In the genomic region with DNA sequence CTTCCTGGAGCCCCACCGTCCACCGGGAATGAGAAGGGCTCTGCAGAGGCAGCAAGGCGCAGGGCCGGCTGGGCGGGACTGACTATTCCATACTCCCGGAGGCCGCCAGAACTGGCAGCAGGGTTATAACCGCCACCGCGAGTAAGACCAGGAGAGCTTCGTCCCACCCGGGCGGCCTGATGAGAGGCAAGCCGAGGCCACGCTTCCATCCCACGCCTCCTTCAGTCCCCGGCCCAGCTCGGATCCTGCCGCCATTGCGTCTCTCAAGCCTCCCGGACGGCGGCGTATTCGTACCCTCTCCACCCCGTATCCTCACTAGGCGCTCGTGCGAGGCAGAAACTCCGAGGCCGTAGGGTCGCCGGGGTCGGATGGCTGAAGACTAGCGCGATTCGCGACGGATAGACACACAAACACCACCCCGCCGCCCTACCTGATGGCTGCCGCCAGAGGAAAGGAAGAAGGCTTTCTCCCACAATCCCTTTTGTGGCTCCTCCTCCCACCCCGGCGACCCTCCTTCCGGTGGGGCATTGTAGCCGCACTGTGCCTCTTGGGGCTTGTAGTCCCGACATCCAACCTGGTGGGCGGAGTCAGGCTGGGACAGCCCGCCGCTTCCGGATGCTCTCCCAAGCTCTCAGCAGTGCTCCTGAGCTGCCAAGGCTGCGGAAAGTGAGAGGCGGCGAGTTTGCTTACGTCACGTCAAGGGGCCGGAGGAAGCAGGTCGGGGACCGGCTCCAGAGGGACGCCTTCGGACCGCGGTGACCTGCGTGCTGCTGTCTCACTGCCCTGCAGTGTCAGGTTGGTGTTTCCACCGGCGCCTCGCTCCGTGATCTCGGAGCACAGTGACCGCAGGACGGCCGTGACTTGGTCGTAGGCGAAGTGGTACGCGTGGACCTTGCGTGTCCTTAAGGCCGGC, we compare ENCODE assay signal across 8 mouse cellular contexts. TPM values are rescaled to one million over a fixed set of nuclear protein-coding genes. Genes with fewer than 3 reads are reported as not detected.
A peak's percentile ranks its signal among the peaks of the same experiment; 100 is the strongest.
DNase-seq lines count a peak whose midpoint lies in the region; ATAC-seq and TF ChIP-seq lines count a peak whose summit lies in the region.

Nkiras1 (plus strand) TSS at position 608 of the 913 bp plus-strand sequence.
Rpl15 (minus strand) TSS at position 863 of the 913 bp plus-strand sequence.

- no peaks in the 10 kb centered on the region for H3K27me3 ChIP-seq in E14TG2a.4 (ENCODE audit: insufficient read depth, low read length)
- H3K27me3 ChIP-seq in forebrain, embryonic 12.5 days = no peaks in the 10 kb centered on the region
- H3K27me3 ChIP-seq in heart, postnatal 0 days (ENCODE audit: control insufficient read depth, insufficient read depth, low read length) = no peaks in the 10 kb centered on the region
- H3K27me3 ChIP-seq in liver, embryonic 16.5 days (ENCODE audit: control insufficient read depth, insufficient read depth, low read depth, low read length) = no peaks in the 10 kb centered on the region
- no peaks in the 10 kb centered on the region for H3K27me3 ChIP-seq in neural tube, embryonic 13.5 days
- H3K27me3 ChIP-seq in testis, adult 2 months (ENCODE audit: control insufficient read depth, insufficient read depth, low read length) = no peaks in the 10 kb centered on the region

- peak within 1 kb of the TSS; percentile 97 for H3K9ac ChIP-seq in forebrain, embryonic 12.5 days
- H3K9ac ChIP-seq in heart, postnatal 0 days (replicated peaks; ENCODE audit: low read depth, low read length) = peak within 1 kb of the TSS; percentile 78
- H3K9ac ChIP-seq in liver, embryonic 16.5 days (ENCODE audit: low read depth, low read length) = peak within 1 kb of the TSS; percentile 89
- peak within 1 kb of the TSS; percentile 98 for H3K9ac ChIP-seq in neural tube, embryonic 13.5 days

- H3K4me2 ChIP-seq in forebrain, embryonic 12.5 days = peak within 1 kb of the TSS; percentile 72
- peak within 1 kb of the TSS; percentile 81 for H3K4me2 ChIP-seq in heart, postnatal 0 days (ENCODE audit: low read depth, low read length)
- H3K4me2 ChIP-seq in liver, embryonic 16.5 days (ENCODE audit: low read depth, low read length) = peak within 1 kb of the TSS; percentile 81
- H3K4me2 ChIP-seq in neural tube, embryonic 13.5 days = peak within 1 kb of the TSS; percentile 77

- peak; percentile 97 for DNase-seq in c-Kit-positive CD71-positive TER-119-positive erythroid progenitor cells, embryonic 14.5 days (ENCODE audit: low spot score)
- peak; percentile 99 for DNase-seq in heart, postnatal 0 days (ENCODE audit: low spot score)
- DNase-seq in kidney, postnatal 4 days = peak; percentile 98 to 99

- ATAC-seq in forebrain, embryonic 12.5 days (ENCODE audit: low FRiP score) = peak; percentile 99
- ATAC-seq in heart, postnatal 0 days (ENCODE audit: insufficient read depth, low read depth) = peak; percentile 100
- peak; percentile 99 for ATAC-seq in liver, embryonic 16.5 days (ENCODE audit: low read depth)
- ATAC-seq in neural tube, embryonic 13.5 days (ENCODE audit: low read depth) = peak; percentile 99

- peak within 1 kb of the TSS; percentile 70 for H3K27ac ChIP-seq in forebrain, embryonic 12.5 days
- peak within 1 kb of the TSS; percentile 86 for H3K27ac ChIP-seq in heart, postnatal 0 days (ENCODE audit: low read depth)
- H3K27ac ChIP-seq in liver, embryonic 16.5 days (ENCODE audit: low read length) = peak within 1 kb of the TSS; percentile 88
- peak within 1 kb of the TSS; percentile 89 for H3K27ac ChIP-seq in neural tube, embryonic 13.5 days (replicated peaks)
- peak within 1 kb of the TSS; percentile 87 for H3K27ac ChIP-seq in testis, adult 2 months (ENCODE audit: control insufficient read depth, insufficient read depth, low read depth, low read length)

- no peak for TF ChIP-seq EP300 in heart, postnatal 0 days (IDR thresholded peaks at IDR 0.05; ENCODE audit: low read depth)

- no peak for TF ChIP-seq CTCF in E14TG2a.4 (conservative IDR thresholded peaks at IDR 0.05; ENCODE audit: low read length)
- no peak; the same call in 1 of the 2 replicates for TF ChIP-seq CTCF in heart, postnatal 0 days (IDR thresholded peaks at IDR 0.05; ENCODE audit: low read depth)
- no peak for TF ChIP-seq CTCF in testis, adult 2 months (IDR thresholded peaks at IDR 0.05; ENCODE audit: control insufficient read depth, insufficient read depth, insufficient replicate concordance, low read depth, low read length)

- peaks cover 6% of the 10 kb centered on the region; the same call in 1 of the 2 replicates for H3K4me1 ChIP-seq in E14TG2a.4 (replicated peaks; ENCODE audit: low read depth, low read length)
- peaks cover 18% of the 10 kb centered on the region for H3K4me1 ChIP-seq in forebrain, embryonic 12.5 days
- H3K4me1 ChIP-seq in heart, postnatal 0 days (ENCODE audit: control insufficient read depth, insufficient read depth) = peaks cover 11% of the 10 kb centered on the region; the same call in 1 of the 2 replicates
- H3K4me1 ChIP-seq in liver, embryonic 16.5 days (ENCODE audit: control insufficient read depth, low read depth, low read length) = peaks cover 9% of the 10 kb centered on the region
- peaks cover 33% of the 10 kb centered on the region for H3K4me1 ChIP-seq in neural tube, embryonic 13.5 days (replicated peaks)
- peaks cover 4% of the 10 kb centered on the region for H3K4me1 ChIP-seq in testis, adult 2 months (ENCODE audit: control insufficient read depth, insufficient read depth, low read length)

- peaks cover 7% of the 10 kb centered on the region; the same call in 1 of the 2 replicates for H3K9me3 ChIP-seq in E14TG2a.4 (ENCODE audit: low read length)
- no peaks in the 10 kb centered on the region for H3K9me3 ChIP-seq in forebrain, embryonic 12.5 days
- H3K9me3 ChIP-seq in heart, postnatal 0 days (replicated peaks; ENCODE audit: control insufficient read depth, low read length) = no peaks in the 10 kb centered on the region
- H3K9me3 ChIP-seq in liver, embryonic 16.5 days (replicated peaks; ENCODE audit: control insufficient read depth, low read length) = no peaks in the 10 kb centered on the region
- no peaks in the 10 kb centered on the region for H3K9me3 ChIP-seq in neural tube, embryonic 13.5 days

- peaks cover 38% of the 10 kb centered on the region for H3K36me3 ChIP-seq in E14TG2a.4 (ENCODE audit: insufficient read depth, low read length)
- H3K36me3 ChIP-seq in forebrain, embryonic 12.5 days (replicated peaks) = peaks cover 22% of the 10 kb centered on the region
- peaks cover 17% of the 10 kb centered on the region for H3K36me3 ChIP-seq in heart, postnatal 0 days (replicated peaks; ENCODE audit: control insufficient read depth, insufficient read depth, low read length)
- peaks cover 17% of the 10 kb centered on the region for H3K36me3 ChIP-seq in liver, embryonic 16.5 days (ENCODE audit: control insufficient read depth, insufficient read depth)
- H3K36me3 ChIP-seq in neural tube, embryonic 13.5 days = peaks cover 29% of the 10 kb centered on the region
- H3K36me3 ChIP-seq in testis, adult 2 months (ENCODE audit: control insufficient read depth, insufficient read depth, low read length) = no peaks in the 10 kb centered on the region; the same call in 1 of the 2 replicates

- peak; percentile 89; the same call in 1 of the 2 replicates for TF ChIP-seq POLR2A in testis, adult 2 months (IDR thresholded peaks at IDR 0.05; ENCODE audit: control insufficient read depth, low read depth, low read length)

- H3K4me3 ChIP-seq in E14TG2a.4 (replicated peaks; ENCODE audit: low read length) = peak within 1 kb of the TSS; percentile 96
- H3K4me3 ChIP-seq in forebrain, embryonic 12.5 days (replicated peaks) = peak within 1 kb of the TSS; percentile 78
- H3K4me3 ChIP-seq in heart, postnatal 0 days (ENCODE audit: low read depth, low read length) = peak within 1 kb of the TSS; percentile 76
- H3K4me3 ChIP-seq in liver, embryonic 16.5 days (ENCODE audit: low read depth, low read length) = peak within 1 kb of the TSS; percentile 90
- H3K4me3 ChIP-seq in neural tube, embryonic 13.5 days = peak within 1 kb of the TSS; percentile 90
- H3K4me3 ChIP-seq in testis, adult 2 months (ENCODE audit: control insufficient read depth, low read depth, low read length) = peak within 1 kb of the TSS; percentile 91

- under 1% methylated on average over 78 of the region's 78 CpGs for WGBS in forebrain, embryonic 12.5 days
- WGBS in heart, postnatal 0 days = under 1% methylated on average over 78 of the region's 78 CpGs
- WGBS in liver, embryonic 16.5 days (ENCODE audit: insufficient replicate concordance) = under 1% methylated on average over 77 of the region's 78 CpGs
- under 1% methylated on average over 75 of the region's 78 CpGs for WGBS in neural tube, embryonic 13.5 days

RNA-seq across cellular contexts. Expression of gene Nkiras1, which starts in this region (rescaled TPM):
- polyA plus RNA-seq in forebrain, embryonic 12.5 days (2016; fragmentation: Nextera tagmentation; extraction: Ambion mirVana) = 17.5 and 19.3 TPM in 2 replicates
- total RNA-seq in heart, postnatal 0 days (2014; rRNA removed; ENCODE audit: low replicate concordance) = 3.4 and 22.0 TPM in 2 replicates
- 36.9 and 37.2 TPM in 2 replicates for polyA plus RNA-seq in heart, postnatal 0 days (2015; fragmentation: Nextera tagmentation; extraction: Ambion mirVana)
- polyA plus RNA-seq in liver, embryonic 16.5 days (2015; fragmentation: Nextera tagmentation; extraction: Ambion mirVana) = 7.1 and 8.6 TPM in 2 replicates
- 47.9 and 53.3 TPM in 2 replicates for polyA plus RNA-seq in neural tube, embryonic 13.5 days (2015; fragmentation: Nextera tagmentation; extraction: Ambion mirVana)
- 2.9 and 4.7 TPM in 2 replicates for polyA plus RNA-seq in testis, adult 2 months (2012; rRNA removed)

RNA-seq across cellular contexts. Expression of gene Rpl15, which starts in this region (rescaled TPM):
- 340 and 366 TPM in 2 replicates for polyA plus RNA-seq in forebrain, embryonic 12.5 days (2016; fragmentation: Nextera tagmentation; extraction: Ambion mirVana)
- 517 and 617 TPM in 2 replicates for total RNA-seq in heart, postnatal 0 days (2014; rRNA removed; ENCODE audit: low replicate concordance)
- 236 and 241 TPM in 2 replicates for polyA plus RNA-seq in heart, postnatal 0 days (2015; fragmentation: Nextera tagmentation; extraction: Ambion mirVana)
- 191 and 222 TPM in 2 replicates for polyA plus RNA-seq in liver, embryonic 16.5 days (2015; fragmentation: Nextera tagmentation; extraction: Ambion mirVana)
- 273 and 319 TPM in 2 replicates for polyA plus RNA-seq in neural tube, embryonic 13.5 days (2015; fragmentation: Nextera tagmentation; extraction: Ambion mirVana)
- polyA plus RNA-seq in testis, adult 2 months (2012; rRNA removed) = 109 and 123 TPM in 2 replicates

Comparison
In these comparisons a context has a peak if more than half of its experiments do, and no peak if none do; other contexts are left out.
1. Peak in every context shown above with its lines: DNase-seq, ATAC-seq, H3K4me3 ChIP-seq and H3K27ac ChIP-seq.